20 mouse cellular contexts compared by ENCODE assay signal in the genomic region with DNA sequence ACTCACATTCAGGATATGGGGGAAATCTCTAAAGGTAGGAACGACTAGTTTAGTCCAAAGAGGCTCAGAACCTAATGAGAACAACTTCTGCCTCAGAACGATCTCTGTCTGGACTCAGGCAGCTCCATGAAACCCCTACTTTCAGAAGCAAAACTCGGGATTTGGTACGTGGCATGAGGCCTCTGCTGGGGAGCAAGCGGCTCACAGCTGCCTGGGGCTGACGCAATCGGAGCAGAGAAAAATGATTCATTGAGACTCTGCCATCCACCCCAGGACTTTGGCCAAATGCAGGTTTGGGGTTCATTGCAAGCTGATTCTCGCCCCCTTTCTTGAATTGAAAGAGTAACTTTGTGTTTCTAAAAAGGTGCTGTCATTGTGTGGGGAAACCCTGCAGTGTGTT. TPM values are rescaled to one million over a fixed set of nuclear protein-coding genes. Genes with fewer than 3 reads are reported as not detected.
DNase-seq lines count a peak whose midpoint lies in the region; ATAC-seq lines count a peak whose summit lies in the region.
"Had no signal": no experiment of that assay in that cellular context is flagged by ENCODE, and none has a peak within 500 bp of the region (broad histone marks: within the 10 kb centered on the region; RNA-seq: fewer than 3 reads in every experiment).

No protein-coding gene starts in this region.

- WGBS in embryonic facial prominence, embryonic 15.5 days: 41% methylated on average over 8 of the region's 8 CpGs
- 41% methylated on average over 8 of the region's 8 CpGs for WGBS in limb, embryonic 15.5 days
- 72% methylated on average over 8 of the region's 8 CpGs for WGBS in kidney, embryonic 14.5 days
- 72% methylated on average over 8 of the region's 8 CpGs for WGBS in liver, embryonic 12.5 days (ENCODE audit: insufficient replicate concordance)

- H3K4me2 ChIP-seq in embryonic facial prominence, embryonic 15.5 days (replicated peaks): no peak overlapping the region
- no peak overlapping the region for H3K4me2 ChIP-seq in limb, embryonic 15.5 days
- H3K4me2 ChIP-seq in kidney, embryonic 14.5 days (replicated peaks; ENCODE audit: low read depth, low read length): no peak overlapping the region
- H3K4me2 ChIP-seq in liver, embryonic 12.5 days: no peak overlapping the region
- H3K4me2 ChIP-seq: heart, embryonic 15.5 days; liver, embryonic 15.5 days; midbrain, embryonic 11.5 days; neural tube, embryonic 15.5 days had no signal

- H3K9ac ChIP-seq in embryonic facial prominence, embryonic 15.5 days: no peak overlapping the region
- no peak overlapping the region for H3K9ac ChIP-seq in limb, embryonic 15.5 days
- H3K9ac ChIP-seq in kidney, embryonic 14.5 days (ENCODE audit: low read depth, low read length): no peak overlapping the region
- H3K9ac ChIP-seq in liver, embryonic 12.5 days: no peak overlapping the region
- H3K9ac ChIP-seq: heart, embryonic 15.5 days; liver, embryonic 15.5 days; neural tube, embryonic 15.5 days had no signal

- no peaks in the 10 kb centered on the region for H3K36me3 ChIP-seq in embryonic facial prominence, embryonic 15.5 days
- H3K36me3 ChIP-seq in limb, embryonic 15.5 days: no peaks in the 10 kb centered on the region
- no peaks in the 10 kb centered on the region for H3K36me3 ChIP-seq in kidney, embryonic 14.5 days (ENCODE audit: control insufficient read depth, insufficient read depth, low read length)
- no peaks in the 10 kb centered on the region for H3K36me3 ChIP-seq in liver, embryonic 12.5 days
- H3K36me3 ChIP-seq: G1E; heart, embryonic 15.5 days; liver, embryonic 15.5 days; neural tube, embryonic 15.5 days had no signal

- no peak overlapping the region for H3K4me3 ChIP-seq in embryonic facial prominence, embryonic 15.5 days (replicated peaks)
- H3K4me3 ChIP-seq in limb, embryonic 15.5 days: no peak overlapping the region
- H3K4me3 ChIP-seq in kidney, embryonic 14.5 days (ENCODE audit: low read length): no peak overlapping the region
- no peak overlapping the region for H3K4me3 ChIP-seq in liver, embryonic 12.5 days
- H3K4me3 ChIP-seq: erythroblast, embryonic 14.5 days; heart, embryonic 15.5 days; liver, embryonic 15.5 days; neural tube, embryonic 15.5 days had no signal

- 0 out of 2 replicates have a peak overlapping the region, but pooled peaks have one; percentile 55 for H3K27ac ChIP-seq in embryonic facial prominence, embryonic 15.5 days (replicated peaks)
- H3K27ac ChIP-seq in limb, embryonic 15.5 days: peak overlapping the region; percentile 67
- no peak overlapping the region for H3K27ac ChIP-seq in kidney, embryonic 14.5 days (ENCODE audit: low read depth, low read length)
- no peak overlapping the region for H3K27ac ChIP-seq in liver, embryonic 12.5 days
- H3K27ac ChIP-seq: heart, embryonic 15.5 days; liver, embryonic 15.5 days; neural tube, embryonic 15.5 days had no signal

- peaks cover 24% of the 10 kb centered on the region for H3K4me1 ChIP-seq in embryonic facial prominence, embryonic 15.5 days
- peaks cover 14% of the 10 kb centered on the region for H3K4me1 ChIP-seq in limb, embryonic 15.5 days
- no peaks in the 10 kb centered on the region for H3K4me1 ChIP-seq in kidney, embryonic 14.5 days (ENCODE audit: control insufficient read depth, insufficient read depth, low read length)
- no peaks in the 10 kb centered on the region for H3K4me1 ChIP-seq in liver, embryonic 12.5 days
- H3K4me1 ChIP-seq: heart, embryonic 15.5 days; liver, embryonic 15.5 days; neural tube, embryonic 15.5 days had no signal

- peak; percentile 70; the same call in 1 of the 2 replicates for ATAC-seq in embryonic facial prominence, embryonic 15.5 days (ENCODE audit: insufficient number of reproducible peaks, low FRiP score, low TSS enrichment, low read depth)
- ATAC-seq in limb, embryonic 15.5 days (ENCODE audit: insufficient number of reproducible peaks, low FRiP score, low TSS enrichment, low read depth): 0 out of 2 replicates have a peak, but pooled peaks have one; percentile 50
- no peak for ATAC-seq in kidney, embryonic 14.5 days (ENCODE audit: low FRiP score, low TSS enrichment)
- no peak for ATAC-seq in liver, embryonic 12.5 days
- ATAC-seq: inflammation-experienced regulatory T-cells, adult 6 months had no signal

- no peaks in the 10 kb centered on the region for H3K27me3 ChIP-seq in embryonic facial prominence, embryonic 15.5 days
- no peaks in the 10 kb centered on the region for H3K27me3 ChIP-seq in limb, embryonic 15.5 days
- no peaks in the 10 kb centered on the region for H3K27me3 ChIP-seq in kidney, embryonic 14.5 days (ENCODE audit: control insufficient read depth, insufficient read depth, low read length)
- no peaks in the 10 kb centered on the region; the same call in 1 of the 2 replicates for H3K27me3 ChIP-seq in liver, embryonic 12.5 days (replicated peaks)
- H3K27me3 ChIP-seq: heart, embryonic 15.5 days; liver, embryonic 15.5 days; neural tube, embryonic 15.5 days had no signal

- H3K9me3 ChIP-seq in embryonic facial prominence, embryonic 15.5 days (replicated peaks): no peaks in the 10 kb centered on the region
- H3K9me3 ChIP-seq in limb, embryonic 15.5 days: no peaks in the 10 kb centered on the region
- no peaks in the 10 kb centered on the region for H3K9me3 ChIP-seq in kidney, embryonic 14.5 days (ENCODE audit: control insufficient read depth, low read length)
- no peaks in the 10 kb centered on the region for H3K9me3 ChIP-seq in liver, embryonic 12.5 days (replicated peaks)
- H3K9me3 ChIP-seq: G1E; heart, embryonic 15.5 days; liver, embryonic 15.5 days; neural tube, embryonic 15.5 days had no signal

- intact Hi-C loops in gastrocnemius, postnatal 36 days (cut with DNase I): no loop called here

- peak; percentile 27 for DNase-seq in gastrocnemius, adult 18-20 months (ENCODE audit: low spot score)
- DNase-seq in gastrocnemius, postnatal 36 days: no peak
- DNase-seq in urinary bladder, postnatal 25 days (ENCODE audit: low spot score): peak; percentile 44
- DNase-seq in urinary bladder, adult 2 months (ENCODE audit: low spot score): no peak
- DNase-seq: cerebellum, adult 2 months; heart, adult 11 months; kidney, adult 9 months; lung, postnatal 36 days; thymus, postnatal 4 days had no signal

RNA-seq across cellular contexts. Expression of a gene that starts 49.1 kb away (rescaled TPM):
- total RNA-seq in gastrocnemius, adult 18-20 months (2021): 10 to 100 TPM; 16.4 to 23.6 TPM
- 10 to 100 TPM; 14.4 to 17.3 TPM for total RNA-seq in gastrocnemius, postnatal 36 days (2021)
- 57.2 and 60.8 TPM in 2 replicates for polyA plus RNA-seq in urinary bladder, adult 2 months (2012; rRNA removed)
- polyA plus RNA-seq in embryonic facial prominence, embryonic 15.5 days (2015; fragmentation: Nextera tagmentation; extraction: Ambion mirVana): 18.9 and 19.0 TPM in 2 replicates
- polyA plus RNA-seq in limb, embryonic 15.5 days (2015; fragmentation: Nextera tagmentation; extraction: Ambion mirVana): 17.7 and 22.0 TPM in 2 replicates
- 30.1 and 33.9 TPM in 2 replicates for polyA plus RNA-seq in kidney, embryonic 14.5 days (2014; fragmentation: Nextera tagmentation; extraction: Ambion mirVana)
- 3.4 and 3.5 TPM in 2 replicates for polyA plus RNA-seq in liver, embryonic 12.5 days (2016; fragmentation: Nextera tagmentation; extraction: Ambion mirVana)

Comparison
In these comparisons a context has a peak if more than half of its experiments do, and no peak if none do; other contexts are left out.
1. DNase-seq: peak in gastrocnemius, adult 18-20 months (single experiment) and urinary bladder, postnatal 25 days (single experiment); none in gastrocnemius, postnatal 36 days (0 of 2) and urinary bladder, adult 2 months (single experiment).
2. ATAC-seq: peak in embryonic facial prominence, embryonic 15.5 days (single experiment) and limb, embryonic 15.5 days (single experiment); none in kidney, embryonic 14.5 days (single experiment) and liver, embryonic 12.5 days (single experiment).
3. H3K27ac ChIP-seq: peak in embryonic facial prominence, embryonic 15.5 days (single experiment) and limb, embryonic 15.5 days (single experiment); none in kidney, embryonic 14.5 days (single experiment) and liver, embryonic 12.5 days (single experiment).